Mouse (Mus musculus) layer of hippocampus, postnatal 36 days (tissue): ENCODE data around the gene Hdhd5. TPM values are rescaled to one million over a fixed set of nuclear protein-coding genes. Genes with fewer than 3 reads are reported as not detected.

Experiments used
- DNase-seq, 2 experiments: peaks; one replicate each; pipeline ENCODE4 v3.0.0; 2022
- total RNA-seq, 2 experiments: library from RNA; stranded (reverse); gene quantifications; 2 replicates each; pipeline ENCODE4 v1.2.3; 2021

Hdhd5 gene
- total RNA-seq, 2 experiments from 2014 or later = 29.5 to 30.5 TPM

DNA sequence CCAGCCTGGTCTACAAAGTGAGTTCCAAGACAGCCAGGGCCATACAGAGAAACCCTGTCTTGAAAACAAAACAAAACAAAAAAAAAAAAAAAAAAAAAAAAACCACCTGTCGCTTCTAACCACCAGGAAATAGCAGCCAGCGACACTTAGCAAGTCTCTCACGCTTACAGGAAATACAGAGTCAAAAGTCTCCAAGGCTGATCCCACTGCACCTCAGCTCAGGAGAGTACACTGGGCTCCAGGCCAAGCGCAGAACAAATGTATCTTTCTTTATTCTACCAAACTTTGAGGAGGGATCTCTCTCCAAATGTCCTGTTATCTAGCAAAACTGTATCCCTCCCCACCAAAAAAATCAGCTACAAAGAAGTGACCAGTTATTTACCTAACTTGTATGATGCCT is 2.0 kb downstream of the Hdhd5 start:
- no peak for DNase-seq

- no peak for DNase-seq
These were observed 6.3 kb downstream of the Hdhd5 start for GRCm38 (mm10) chr6:120524796-120525195.

GRCm38 (mm10) chr6:120519647-120520046 is 11.5 kb downstream of the Hdhd5 start:
- no peak for DNase-seq

GRCm38 (mm10) chr6:120517311-120517710 is 13.8 kb downstream of the Hdhd5 start:
- DNase-seq = no peak

GRCm38 (mm10) chr6:120516879-120517278 is 14.2 kb downstream of the Hdhd5 start:
- no peak for DNase-seq

DNA sequence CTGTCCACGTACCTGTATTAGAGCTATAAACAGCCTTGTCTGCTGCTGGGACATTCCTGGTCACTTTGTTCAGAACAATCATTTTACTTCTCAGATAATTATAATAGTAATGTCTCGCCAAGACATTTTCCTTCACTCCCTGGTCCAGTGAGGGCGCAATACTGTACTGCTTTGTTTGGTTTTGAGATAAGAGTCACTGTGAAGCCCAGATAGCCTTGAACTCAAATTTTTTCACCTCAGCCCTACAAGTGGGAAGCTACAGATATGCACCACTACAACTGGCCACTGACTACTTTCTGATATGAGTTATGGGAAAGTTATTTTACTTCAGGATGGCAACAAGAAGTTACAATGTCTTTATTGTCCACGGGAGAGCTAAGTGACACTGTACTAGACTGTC is 14.7 kb downstream of the Hdhd5 start:
- DNase-seq = no peak

- no peak for DNase-seq
These were observed 19.9 kb downstream of the Hdhd5 start for GRCm38 (mm10) chr6:120511212-120511611.

GRCm38 (mm10) chr6:120510425-120510824 is 20.7 kb downstream of the Hdhd5 start:
- DNase-seq = peak in 1 of 2 experiments; percentile 37

GRCm38 (mm10) chr6:120509975-120510374 is 21.1 kb downstream of the Hdhd5 start:
- DNase-seq = no peak

DNA sequence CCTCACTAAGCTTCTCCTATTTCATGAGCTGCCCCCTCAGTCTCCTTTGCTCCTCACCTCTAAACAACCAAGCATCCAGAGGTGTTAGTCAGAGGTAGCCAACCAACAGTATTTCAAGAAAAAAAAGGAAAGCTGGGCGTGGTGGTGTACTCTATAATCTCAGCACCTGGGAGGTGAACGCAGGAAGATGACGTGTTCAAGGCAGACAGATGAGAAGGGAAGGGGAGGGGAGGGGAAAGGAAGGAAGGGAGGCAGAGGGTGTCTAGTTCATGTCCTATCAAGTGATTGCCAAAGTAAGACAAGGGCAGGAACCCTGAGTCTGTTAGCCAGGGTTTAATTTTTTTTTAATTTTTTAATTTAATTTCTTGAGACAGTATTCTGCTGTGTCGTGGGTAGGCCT is 22.5 kb downstream of the Hdhd5 start:
- no peak for DNase-seq

DNA sequence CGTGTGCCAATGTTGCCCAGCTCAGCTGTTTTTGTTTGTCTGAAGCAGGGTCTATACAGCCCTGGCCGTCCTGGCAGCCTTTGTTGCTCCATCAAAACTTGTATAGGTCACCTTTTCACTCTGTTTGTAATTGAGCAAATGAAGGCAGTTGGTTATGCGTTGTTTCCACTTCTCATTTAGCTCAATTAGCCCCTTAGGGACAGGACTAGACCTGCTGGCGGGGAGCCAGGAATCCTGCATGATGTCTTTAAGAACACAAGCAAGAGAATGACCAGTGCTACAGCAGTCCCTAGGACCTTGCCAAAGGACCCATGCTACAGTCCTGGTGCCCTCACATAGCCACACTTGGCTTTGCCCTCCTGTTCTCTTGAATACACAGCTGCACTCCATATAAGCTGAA is 25.6 kb downstream of the Hdhd5 start:
- DNase-seq = no peak

DNA sequence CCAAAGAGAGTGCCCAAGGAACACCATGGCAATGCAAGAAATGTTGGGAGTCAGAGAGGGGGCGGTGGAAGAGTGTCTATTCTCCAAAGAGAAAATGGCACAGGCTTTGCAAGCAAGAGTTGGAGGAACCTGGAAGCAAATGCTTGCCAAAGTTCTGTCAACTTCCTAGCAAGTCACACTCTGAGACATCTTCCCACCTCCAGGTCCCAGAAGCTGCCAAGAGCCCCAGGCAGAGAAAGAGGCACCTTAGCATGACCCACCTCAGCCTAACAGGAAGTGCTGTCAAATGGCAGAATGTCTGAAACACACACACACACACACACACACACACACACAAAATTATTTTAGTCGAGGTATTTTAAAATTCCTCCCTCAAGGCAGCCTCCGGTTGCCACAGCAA is 27.1 kb downstream of the Hdhd5 start:
- DNase-seq = no peak

GRCm38 (mm10) chr6:120496544-120496943 is 34.6 kb downstream of the Hdhd5 start:
- DNase-seq = no peak

GRCm38 (mm10) chr6:120493374-120494181 is 37.5 kb downstream of the Hdhd5 start, which contains the start of gene Tmem121b:
Gene Tmem121b (minus strand): TSS chr6:120493807.
- peak; percentile 91 to 92 for DNase-seq

DNA sequence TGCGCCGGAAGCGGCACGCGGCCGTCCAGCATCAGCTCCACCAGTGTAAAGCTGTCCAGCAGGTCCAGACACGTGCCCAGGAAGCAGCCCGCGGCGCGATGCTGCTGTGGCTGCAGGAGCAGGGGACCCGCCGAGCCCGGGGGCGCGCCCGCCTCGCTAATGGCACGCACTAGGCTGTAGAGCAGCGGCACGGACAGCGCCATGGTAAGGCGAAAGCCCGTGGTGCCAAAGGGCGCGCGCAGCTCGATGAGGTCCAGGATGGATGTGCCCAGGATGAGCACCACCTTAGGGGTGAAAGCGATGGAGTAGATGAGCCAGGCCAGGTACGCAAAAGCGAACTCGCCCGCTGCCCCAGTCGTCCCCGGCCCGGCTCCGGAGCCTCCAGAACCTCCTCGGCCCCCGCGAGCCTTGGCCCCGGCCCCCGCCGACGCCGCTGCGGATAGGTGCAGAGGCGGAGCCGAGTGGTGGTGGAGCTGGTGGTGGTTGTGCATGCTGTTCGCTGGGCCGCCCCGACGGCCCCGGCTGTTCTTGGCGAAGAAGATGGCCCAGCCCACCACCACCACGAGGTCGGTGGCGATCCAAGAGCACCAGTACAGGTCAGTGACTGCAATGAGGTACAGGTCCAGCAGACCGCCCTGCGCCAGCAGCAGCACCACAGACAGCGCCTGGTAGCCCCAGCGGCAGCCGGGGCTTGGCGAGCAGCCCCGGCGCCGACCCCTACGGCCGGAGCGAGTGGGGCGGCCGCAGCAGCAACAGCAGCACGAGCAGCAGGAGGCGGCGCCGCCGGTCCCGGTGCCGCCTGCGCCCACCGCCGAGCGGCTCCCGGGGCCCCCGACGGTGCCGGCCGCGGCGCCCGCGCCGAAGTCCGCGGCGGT is 38.4 kb downstream of the Hdhd5 start:
- DNase-seq = peak; percentile 33 to 50

- peak in 1 of 2 experiments; percentile 24 for DNase-seq
These were observed 39.1 kb downstream of the Hdhd5 start for GRCm38 (mm10) chr6:120491862-120492498.

GRCm38 (mm10) chr6:120491064-120491463 is 40.1 kb downstream of the Hdhd5 start:
- DNase-seq = no peak

GRCm38 (mm10) chr6:120489461-120489860 is 41.7 kb downstream of the Hdhd5 start:
- DNase-seq = no peak

- DNase-seq = no peak
These were observed 42.5 kb downstream of the Hdhd5 start for GRCm38 (mm10) chr6:120488647-120489046.

GRCm38 (mm10) chr6:120486051-120486510 is 45.0 kb downstream of the Hdhd5 start:
- DNase-seq = no peak

DNA sequence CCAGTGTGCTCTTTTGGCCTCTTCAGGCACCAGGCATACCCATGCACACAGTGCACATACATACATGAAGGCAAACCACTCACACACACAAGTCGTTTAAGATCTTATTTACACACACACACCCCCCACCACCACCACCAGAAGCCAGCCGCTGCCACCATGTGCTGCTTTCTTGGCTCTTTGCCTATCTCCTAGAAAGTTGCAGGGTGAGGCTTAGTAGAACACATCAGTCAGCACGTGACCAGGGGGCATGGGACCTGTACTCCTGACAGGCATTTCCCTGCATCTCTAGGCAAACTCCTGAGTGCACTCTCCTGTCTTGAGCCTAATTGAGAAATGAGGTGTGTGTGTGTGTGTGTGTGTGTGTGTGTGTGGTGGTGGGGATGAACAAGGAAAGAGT is 46.1 kb downstream of the Hdhd5 start:
- DNase-seq = no peak

DNA sequence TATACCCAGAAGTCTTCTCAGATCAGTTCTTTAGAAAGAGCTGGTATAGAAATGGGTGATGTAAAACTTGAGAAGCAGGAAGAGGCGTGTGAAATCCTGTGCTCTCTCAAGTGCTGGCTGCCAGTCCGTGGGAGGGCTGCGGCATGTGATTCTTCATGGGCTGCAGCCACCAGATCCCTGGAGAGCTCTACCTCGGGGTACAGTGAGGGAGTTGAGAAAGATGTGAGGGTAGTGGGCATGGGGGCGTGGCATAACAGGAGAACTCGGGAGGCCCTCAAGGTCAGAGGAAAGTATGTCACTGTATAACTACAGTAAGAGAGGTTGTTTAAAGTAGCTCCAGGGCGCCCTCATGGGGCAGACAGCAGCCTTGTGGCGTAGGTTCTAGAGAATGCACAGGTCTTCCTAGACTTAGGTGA is 47.9 kb downstream of the Hdhd5 start:
- DNase-seq = no peak

DNA sequence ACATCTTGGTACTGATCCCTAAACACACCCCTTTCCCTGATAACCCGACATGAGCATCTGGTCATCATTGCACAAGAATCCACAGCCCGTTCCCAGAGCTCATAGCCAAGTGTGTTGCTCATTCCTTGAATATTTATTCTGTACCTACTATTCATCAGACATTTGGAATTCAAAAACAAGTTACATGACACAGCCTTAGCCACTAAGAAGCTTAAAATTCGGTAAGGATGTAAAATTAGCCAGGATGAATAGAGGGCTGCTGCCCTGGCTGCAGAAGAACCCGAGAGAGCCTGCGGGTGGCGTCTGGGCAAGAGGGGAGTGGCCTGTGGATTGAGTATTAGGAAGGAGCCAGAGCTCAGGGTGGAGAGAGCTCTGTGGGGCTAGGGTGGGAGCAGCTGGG is 48.4 kb downstream of the Hdhd5 start:
- DNase-seq = no peak
